Mouse (Mus musculus) midbrain, postnatal 0 days (tissue): ENCODE data around the gene Grin2c. TPM values are rescaled to one million over a fixed set of nuclear protein-coding genes. Genes with fewer than 3 reads are reported as not detected.

Experiments used
- ATAC-seq: fragments of 200-750 bp; cut with Nextera tagmentation; 2 replicates; pipeline ENCODE4 v1.8.0; 2017; ENCODE audit warnings: moderate number of reproducible peaks, mild to moderate bottlenecking, moderate TSS enrichment, moderate library complexity; ENCODE audit not compliant: low FRiP score
- DNase-seq: peaks from one replicate; pipeline ENCODE4 v3.0.0-alpha.2; 2015; ENCODE audit warnings: low spot score
- H3K27ac ChIP-seq: fragments of 300-500 bp; sonication (generic); 2 replicates; pipeline ENCODE4 v1.5.1; 2014; ENCODE audit warnings: low read depth, mild to moderate bottlenecking, low read length, mixed read lengths
- H3K27me3 ChIP-seq: fragments of 300-500 bp; sonication (generic); 2 replicates; pipeline ENCODE4 v1.6.1; 2014; ENCODE audit warnings: low read length, control low read depth, mixed read lengths; ENCODE audit not compliant: insufficient read depth
- H3K36me3 ChIP-seq: fragments of 300-500 bp; sonication (generic); 2 replicates; pipeline ENCODE4 v1.6.1; 2014; ENCODE audit warnings: low read length, control low read depth, mixed read lengths; ENCODE audit not compliant: insufficient read depth
- H3K4me1 ChIP-seq: fragments of 300-500 bp; sonication (generic); 2 replicates; pipeline ENCODE4 v1.6.1; 2014; ENCODE audit warnings: mild to moderate bottlenecking, control low read depth, antibody characterized with exemption, low read length, mixed read lengths; ENCODE audit not compliant: insufficient read depth
- H3K4me2 ChIP-seq: fragments of 300-500 bp; sonication (generic); 2 replicates; pipeline ENCODE4 v1.6.1; 2014; ENCODE audit warnings: low read depth, mild to moderate bottlenecking, low read length, mixed read lengths; ENCODE audit not compliant: poor library complexity, severe bottlenecking
- H3K4me3 ChIP-seq: fragments of 300-500 bp; sonication (generic); 2 replicates; pipeline ENCODE4 v1.5.1; 2014; ENCODE audit warnings: low read depth, mild to moderate bottlenecking, low read length, moderate library complexity
- H3K9ac ChIP-seq: fragments of 300-500 bp; sonication (generic); replicated peaks from 2 replicates; pipeline ENCODE4 v1.6.1; 2014; ENCODE audit warnings: mild to moderate bottlenecking, low read length, moderate library complexity, mixed read lengths; ENCODE audit not compliant: poor library complexity, severe bottlenecking
- H3K9me3 ChIP-seq: fragments of 300-500 bp; sonication (generic); 2 replicates; pipeline ENCODE4 v1.6.1; 2016; ENCODE audit warnings: low read length, control low read depth
- CTCF ChIP-seq: IDR thresholded peaks from 2 replicates; pipeline ENCODE4 v1.5.1; 2016; ENCODE audit warnings: antibody characterized with exemption, mild to moderate bottlenecking
- WGBS: fragments of 180-500 bp; shearing (Covaris S2); extraction: QIAGEN DNeasy Blood & Tissue Kit; methylation state at CpG from one replicate; pipeline ENCODE4 v1.1.7; 2014; 5-methylcytosine and 5-hydroxymethylcytosine counted together
- polyA plus RNA-seq: library from polyadenylated mRNA; unstranded; fragments of >200 nt; fragmentation: Nextera tagmentation; extraction: Ambion mirVana; gene quantifications from 2 replicates; pipeline ENCODE4 v1.2.1, GENCODE M21; 2015
- total RNA-seq: library from RNA; depleted of rRNA; stranded (reverse); fragments of >200 nt; gene quantifications from 2 replicates; pipeline ENCODE4 v1.2.3, GENCODE M21; 2014; rRNA removed

Grin2c gene
- total RNA-seq (2.9 and 4.1 TPM in 2 replicates), polyA plus RNA-seq (0.59 and 0.75 TPM in 2 replicates)

DNA sequence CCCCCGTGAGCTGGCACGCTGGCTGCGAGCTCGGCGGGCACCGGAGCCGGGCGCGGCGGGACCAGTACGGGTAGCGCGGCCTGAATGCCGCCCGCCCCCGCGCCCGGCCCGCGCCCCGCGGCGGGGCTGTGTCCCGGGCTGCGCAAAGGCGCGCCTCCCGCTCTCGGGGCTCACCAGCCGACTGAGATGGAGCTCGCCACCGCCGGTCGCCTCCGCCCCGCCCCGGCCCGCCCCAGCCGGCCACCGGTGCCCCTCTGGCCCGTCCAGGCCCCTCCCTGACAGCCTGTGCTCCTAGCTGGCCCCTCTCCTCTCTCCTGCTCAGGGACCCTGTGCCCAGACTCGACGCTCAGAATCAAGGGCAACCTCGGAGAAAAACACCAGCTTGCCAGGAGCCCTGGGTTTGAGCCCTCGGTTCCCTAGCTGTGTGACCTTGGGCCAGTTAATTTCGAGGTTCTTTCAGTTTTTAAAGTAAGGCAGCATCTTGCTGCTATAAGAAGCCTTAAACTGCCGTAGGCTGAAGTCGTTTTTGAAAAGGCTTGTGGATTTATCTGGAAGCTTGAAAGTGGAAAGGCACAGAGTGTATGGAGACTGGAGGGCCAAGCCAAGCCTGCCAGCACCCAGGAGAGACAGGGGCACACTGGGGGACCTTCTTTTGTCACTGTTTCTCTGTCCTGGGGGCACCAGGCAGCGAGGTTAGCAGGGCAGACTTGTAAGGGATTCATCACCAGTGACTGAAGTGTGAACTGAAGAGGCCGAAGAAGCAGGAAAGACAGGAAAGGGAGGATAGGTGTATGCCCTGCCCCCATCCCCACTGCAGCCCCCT, at the start of gene Grin2c:
Gene Grin2c (minus strand): TSS at position 183 of the 823 bp plus-strand sequence.
- TF ChIP-seq CTCF: no peak
- WGBS: 8% methylated on average over 36 of the region's 50 CpGs

DNA sequence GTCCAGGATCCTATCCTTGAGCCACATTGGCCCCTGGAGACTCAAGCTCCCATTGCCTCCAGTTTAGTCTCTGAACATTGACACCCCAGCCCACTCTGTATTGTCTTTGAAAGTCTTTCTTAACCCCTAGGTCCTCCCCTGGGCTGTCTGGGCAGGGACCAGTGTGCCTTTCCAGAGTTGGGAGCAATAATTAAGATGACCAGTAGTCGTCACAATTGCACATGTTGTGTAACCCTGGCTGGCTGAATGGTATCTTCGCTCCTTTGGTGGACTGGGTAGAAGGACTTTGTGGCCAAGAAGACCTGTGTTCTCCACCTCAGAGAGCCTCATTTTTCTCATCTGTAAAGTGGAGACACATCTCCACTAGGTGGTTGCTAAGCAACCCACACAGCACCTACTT, 47.2 kb upstream of the Grin2c start:
- Histone ChIP-seq H3K9me3 (no peaks in the 10 kb centered on the region), H3K4me2 (no peak overlapping the region), H3K4me3 (no peak overlapping the region), H3K36me3 (no peaks in the 10 kb centered on the region), H3K27ac (no peak overlapping the region), H3K4me1 (no peaks in the 10 kb centered on the region), H3K9ac (no peak overlapping the region), H3K27me3 (peaks cover 49% of the 10 kb centered on the region)
- ATAC-seq (no peak), DNase-seq (peak; percentile 14)
- peak; percentile 44 for TF ChIP-seq CTCF
- WGBS: 26% methylated on average over 2 of the region's 2 CpGs

More for the DNA sequence above, at the start of gene Grin2c:
- Histone ChIP-seq H3K9ac (peak within 1 kb of the TSS; percentile 46), H3K4me3 (peak within 1 kb of the TSS; percentile 35), H3K27me3 (peaks cover 52% of the 10 kb centered on the region), H3K36me3 (peaks cover 26% of the 10 kb centered on the region), H3K9me3 (no peaks in the 10 kb centered on the region), H3K4me1 (peaks cover 7% of the 10 kb centered on the region; the same call in 1 of the 2 replicates), H3K4me2 (peak within 1 kb of the TSS; percentile 72), H3K27ac (no peak within 1 kb of the TSS)
- ATAC-seq (no peak), DNase-seq (no peak)

DNA sequence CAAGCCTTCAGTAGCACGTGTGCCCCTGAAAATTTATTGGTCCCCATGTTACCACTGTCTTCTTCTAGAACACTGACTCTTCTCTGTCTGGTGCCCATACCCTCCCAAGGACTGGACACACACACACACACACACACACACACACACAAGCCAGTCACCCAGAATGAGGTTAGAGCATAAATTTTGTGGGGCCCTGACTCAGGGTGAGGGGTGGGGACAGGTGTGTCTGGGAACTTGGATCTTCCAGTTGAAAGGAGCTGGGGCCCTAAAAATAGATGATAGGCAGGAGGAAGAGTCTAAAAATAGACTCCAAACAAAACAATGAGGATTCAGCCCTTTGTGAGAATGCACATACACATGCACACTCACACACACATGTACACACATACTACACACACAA, 41.7 kb upstream of the Grin2c start:
- no peak overlapping the region for H3K4me2 ChIP-seq
- no peak overlapping the region for H3K27ac ChIP-seq
- no peak for DNase-seq
- ATAC-seq: no peak
- no peak for TF ChIP-seq CTCF
- H3K4me3 ChIP-seq: no peak overlapping the region
- no peak overlapping the region for H3K9ac ChIP-seq
- 0 out of 2 replicates have a peak, but pooled peaks cover 4% of the 10 kb centered on the region for H3K27me3 ChIP-seq
- no peaks in the 10 kb centered on the region for H3K36me3 ChIP-seq
- H3K4me1 ChIP-seq: no peaks in the 10 kb centered on the region
- H3K9me3 ChIP-seq: no peaks in the 10 kb centered on the region
- WGBS: 74% methylated on average over 1 of the region's 1 CpGs

DNA sequence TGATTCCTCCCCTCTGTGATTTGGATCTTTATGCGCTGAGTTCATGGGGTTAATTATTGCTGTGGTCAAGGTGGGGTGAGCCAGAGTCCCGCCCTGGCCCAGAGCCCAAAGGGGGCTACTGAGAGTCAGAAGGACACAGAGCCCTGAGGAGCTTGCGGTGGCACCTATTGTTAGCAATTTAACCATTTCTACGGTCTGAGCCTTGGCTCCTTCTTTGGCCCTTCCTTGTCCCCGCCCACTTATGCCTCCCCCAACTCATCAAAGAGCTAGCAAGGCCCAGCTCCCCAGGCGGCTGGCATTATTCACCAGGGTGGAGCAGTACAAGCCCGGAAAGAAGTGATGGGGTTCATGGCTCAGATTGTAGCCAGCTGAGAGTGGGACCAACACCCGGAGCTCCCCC, 39.8 kb upstream of the Grin2c start, which contains the start of gene Otop2:
Gene Otop2 (plus strand): TSS at position 301 of the 400 bp plus-strand sequence.
- Histone ChIP-seq H3K4me2 (no peak within 1 kb of the TSS), H3K9me3 (no peaks in the 10 kb centered on the region), H3K36me3 (no peaks in the 10 kb centered on the region), H3K4me1 (no peaks in the 10 kb centered on the region), H3K9ac (no peak within 1 kb of the TSS), H3K27ac (no peak within 1 kb of the TSS), H3K4me3 (no peak within 1 kb of the TSS), H3K27me3 (no peaks in the 10 kb centered on the region)
- TF ChIP-seq CTCF: no peak
- ATAC-seq: no peak
- 13% methylated on average over 8 of the region's 8 CpGs for WGBS
- DNase-seq: no peak

DNA sequence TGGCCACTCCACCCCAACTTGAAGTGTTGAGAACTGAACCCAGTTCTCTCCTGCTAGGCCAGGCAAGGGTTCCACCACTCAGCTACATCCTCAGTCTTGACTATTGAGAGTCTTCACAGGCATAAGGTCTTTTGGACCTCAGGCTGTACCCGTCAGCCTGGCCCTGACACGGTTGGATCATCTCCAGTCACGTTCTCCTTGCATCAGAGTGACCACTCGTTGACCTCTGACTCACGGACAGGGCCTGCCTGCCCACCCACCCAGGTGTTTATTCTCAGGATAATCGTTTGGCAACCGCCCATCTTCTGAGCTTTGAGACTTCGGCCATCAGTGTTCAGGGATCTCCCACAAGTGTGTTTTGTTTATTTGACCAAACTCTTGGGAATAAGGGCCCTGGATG, 36.1 kb upstream of the Grin2c start:
- WGBS: 82% methylated on average over 8 of the region's 8 CpGs
- H3K4me1 ChIP-seq: no peaks in the 10 kb centered on the region
- no peak overlapping the region for H3K4me3 ChIP-seq
- no peaks in the 10 kb centered on the region for H3K27me3 ChIP-seq
- H3K4me2 ChIP-seq: no peak overlapping the region
- no peaks in the 10 kb centered on the region for H3K9me3 ChIP-seq
- H3K36me3 ChIP-seq: no peaks in the 10 kb centered on the region
- no peak for DNase-seq
- H3K27ac ChIP-seq: no peak overlapping the region
- no peak for TF ChIP-seq CTCF
- no peak for ATAC-seq
- no peak overlapping the region for H3K9ac ChIP-seq

DNA sequence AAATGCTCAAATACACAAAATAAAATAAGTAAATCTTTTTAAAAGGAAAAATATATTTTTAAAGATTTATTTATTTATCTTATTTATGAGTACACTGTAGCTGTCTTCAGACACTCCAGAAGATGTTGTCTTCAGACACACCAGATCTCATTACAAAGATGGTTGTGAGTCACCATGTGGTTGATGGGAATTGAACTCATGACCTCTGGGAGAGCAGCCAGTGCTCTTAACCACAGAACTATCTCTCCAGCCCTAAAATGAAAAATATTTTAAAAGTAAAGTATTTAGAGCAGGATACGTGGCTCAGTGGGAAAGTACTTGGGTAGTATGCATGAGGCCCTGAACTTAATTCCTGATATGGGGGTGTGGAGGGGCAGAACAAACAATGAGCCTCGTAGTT, 34.3 kb upstream of the Grin2c start:
- H3K36me3 ChIP-seq: no peaks in the 10 kb centered on the region
- TF ChIP-seq CTCF: no peak
- H3K4me1 ChIP-seq: no peaks in the 10 kb centered on the region
- H3K27me3 ChIP-seq: no peaks in the 10 kb centered on the region
- no peak for ATAC-seq
- no peak overlapping the region for H3K4me3 ChIP-seq
- WGBS: 86% methylated on average over 2 of the region's 2 CpGs
- no peaks in the 10 kb centered on the region for H3K9me3 ChIP-seq
- H3K9ac ChIP-seq: no peak overlapping the region
- H3K4me2 ChIP-seq: no peak overlapping the region
- DNase-seq: no peak
- H3K27ac ChIP-seq: no peak overlapping the region
